Mouse (Mus musculus): ENCODE data around the gene Setd5.

Setd5 gene

DNA sequence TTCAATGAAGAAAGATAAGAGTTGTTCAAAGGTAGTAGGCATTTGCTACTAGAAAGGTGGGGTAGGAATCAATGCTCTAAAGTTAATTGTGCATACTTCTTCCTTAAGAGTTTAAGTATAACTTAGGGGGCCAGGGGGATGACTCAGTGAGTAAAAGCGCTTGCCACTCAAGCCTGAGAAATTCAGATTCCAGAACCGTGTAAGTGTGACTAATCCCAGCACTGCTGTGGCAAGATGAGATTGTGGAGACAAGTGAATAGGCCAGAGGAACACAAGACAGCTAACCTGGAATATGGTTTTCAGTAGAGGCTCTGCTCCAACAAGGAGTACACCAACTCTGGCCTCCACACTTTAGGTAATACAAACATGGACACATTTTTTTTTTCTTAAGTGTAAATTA lies 56.2 kb downstream of the Setd5 start:
- in situ Hi-C loops (cut with MboI), result no loop called here

- in situ Hi-C loops (cut with MboI), result no loop called here
Measured at GRCm38 (mm10) chr6:113141389-113142094, 64.4 kb downstream of the Setd5 start.

GRCm38 (mm10) chr6:113144764-113145163 lies 67.6 kb downstream of the Setd5 start:
- in situ Hi-C loops (cut with MboI), result no loop called here

DNA sequence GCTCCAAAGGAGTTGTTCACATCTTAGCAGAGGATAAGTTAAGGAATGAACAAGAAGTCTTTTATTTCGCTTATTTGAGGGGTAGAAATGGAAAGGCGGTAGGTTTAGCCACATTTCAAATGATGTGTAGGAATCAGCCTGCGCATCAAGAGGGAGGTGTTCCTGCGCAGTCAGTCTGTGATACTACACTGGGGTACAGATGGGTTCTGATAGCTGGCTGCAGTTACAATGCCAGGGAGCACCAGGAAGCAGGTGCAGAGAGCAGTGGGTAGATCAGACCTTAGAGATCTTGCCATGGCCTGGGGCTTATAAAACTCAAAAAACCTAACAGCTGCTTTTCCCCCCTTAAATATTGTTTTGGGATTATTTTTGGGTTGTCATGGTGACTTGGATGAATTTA lies 68.1 kb downstream of the Setd5 start:
- in situ Hi-C loops (cut with MboI), result no loop called here

GRCm38 (mm10) chr6:113154071-113154470 lies 76.9 kb downstream of the Setd5 start:
- in situ Hi-C loops (cut with MboI), result no loop called here

DNA sequence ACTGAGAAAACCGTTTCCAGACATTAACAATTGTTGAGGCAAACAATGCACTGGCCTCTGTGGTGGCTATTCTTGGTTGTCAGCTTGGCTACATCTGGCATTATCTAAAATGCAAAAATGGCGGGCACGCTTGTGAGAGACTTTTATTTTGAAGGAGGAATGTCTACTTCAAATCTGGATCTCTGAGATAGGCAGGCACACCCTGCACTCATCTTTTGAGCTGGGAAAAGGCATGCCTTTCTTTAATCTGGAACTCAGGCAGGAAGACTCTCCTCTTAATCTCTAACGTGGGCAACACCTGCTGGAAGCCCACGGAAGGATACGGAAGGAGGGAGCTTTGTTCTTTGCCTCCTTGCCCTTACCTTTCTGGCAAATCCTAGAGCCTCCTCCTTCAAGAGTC lies 77.7 kb downstream of the Setd5 start:
- in situ Hi-C loops (cut with MboI), result no loop called here

DNA sequence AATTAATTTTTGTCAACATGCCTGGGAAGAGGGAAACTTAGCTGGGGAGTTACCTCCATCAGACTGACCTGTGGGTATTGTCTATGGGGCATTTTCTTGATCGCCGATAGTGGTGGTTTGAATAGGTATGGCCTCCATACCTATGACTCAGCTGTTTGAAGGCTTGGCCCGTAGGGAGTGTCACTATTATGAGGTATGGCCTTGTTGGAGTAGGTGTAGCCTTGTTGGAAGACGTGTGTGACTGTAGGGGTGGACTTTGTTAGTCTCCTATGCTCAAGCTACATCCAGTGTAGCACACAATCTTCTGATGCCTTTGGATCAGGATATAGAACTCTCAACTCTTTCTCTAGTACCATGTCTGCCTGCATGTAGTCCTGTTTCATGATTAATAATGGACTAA lies 78.9 kb downstream of the Setd5 start:
- in situ Hi-C loops (cut with MboI), result no loop called here

DNA sequence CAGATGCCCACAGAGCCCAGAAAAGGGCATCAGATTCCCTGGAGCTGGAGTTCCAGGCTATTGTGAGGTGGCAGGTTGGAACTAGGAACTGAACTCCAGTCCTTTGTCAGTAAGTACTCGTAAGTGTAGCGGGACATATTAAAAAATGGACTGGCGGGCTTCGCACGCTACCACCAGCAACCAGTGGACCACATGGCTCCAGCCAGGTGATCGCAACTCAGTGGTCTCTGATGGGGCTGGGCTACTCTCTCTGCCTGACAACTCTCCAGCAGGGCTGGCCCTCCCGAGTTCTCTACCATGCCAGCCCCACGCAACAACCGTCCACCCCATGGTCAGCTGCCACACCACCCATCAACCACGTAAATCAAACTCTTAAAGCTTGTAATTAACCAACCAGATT lies 82.9 kb downstream of the Setd5 start:
- in situ Hi-C loops (cut with MboI), result no loop called here

- in situ Hi-C loops (cut with MboI), result no loop called here
Measured at GRCm38 (mm10) chr6:113161982-113162381, 84.8 kb downstream of the Setd5 start.

DNA sequence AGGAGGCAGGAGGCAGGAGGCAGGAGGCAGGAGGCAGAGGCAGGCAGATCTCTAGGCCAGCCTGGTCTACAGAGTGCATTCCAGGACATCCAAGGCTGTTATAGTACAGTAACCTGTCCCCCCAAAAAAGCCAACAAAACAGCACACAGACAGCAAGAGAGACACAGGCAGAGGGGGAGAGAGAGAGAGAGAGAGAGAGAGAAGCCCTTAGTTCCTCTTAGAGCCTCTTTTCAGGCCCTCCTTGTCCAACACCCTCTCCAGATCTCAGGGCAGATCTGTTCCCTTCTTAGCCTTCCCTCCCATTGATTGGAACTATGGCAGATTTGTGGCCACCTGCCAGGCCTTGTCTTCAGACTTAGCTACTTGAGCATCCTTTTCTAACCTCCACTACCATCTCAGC lies 86.3 kb downstream of the Setd5 start:
- in situ Hi-C loops (cut with MboI), result no loop called here

DNA sequence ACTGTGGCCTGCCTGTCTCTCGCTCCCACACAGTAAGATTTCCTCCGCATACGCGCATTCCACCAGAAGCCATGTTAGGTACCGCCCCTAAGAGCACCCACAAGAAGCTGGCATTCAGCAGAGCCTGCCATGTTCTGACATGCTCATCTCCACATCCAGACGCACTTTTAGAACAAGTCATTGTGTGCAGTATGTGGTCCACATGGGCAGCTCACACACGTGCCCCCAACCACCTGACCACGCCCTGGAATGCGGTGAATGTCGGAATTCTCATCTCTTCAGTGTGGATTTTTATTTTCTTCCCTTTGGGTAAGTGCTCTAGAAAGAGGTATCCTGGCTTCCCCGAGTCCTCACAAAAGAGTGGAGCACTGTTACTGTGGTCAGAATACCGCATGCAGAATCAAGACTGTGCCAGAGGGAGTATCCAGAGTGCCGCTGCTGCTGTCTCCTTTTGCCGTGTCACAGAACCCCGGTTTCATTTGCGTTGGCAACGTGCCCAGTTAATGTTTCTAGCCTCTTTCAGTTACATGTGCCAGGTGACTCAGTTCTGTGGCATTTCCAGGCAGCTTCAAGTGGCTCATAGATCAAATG lies 89.6 kb downstream of the Setd5 start:
- in situ Hi-C loops (cut with MboI), result no loop called here

DNA sequence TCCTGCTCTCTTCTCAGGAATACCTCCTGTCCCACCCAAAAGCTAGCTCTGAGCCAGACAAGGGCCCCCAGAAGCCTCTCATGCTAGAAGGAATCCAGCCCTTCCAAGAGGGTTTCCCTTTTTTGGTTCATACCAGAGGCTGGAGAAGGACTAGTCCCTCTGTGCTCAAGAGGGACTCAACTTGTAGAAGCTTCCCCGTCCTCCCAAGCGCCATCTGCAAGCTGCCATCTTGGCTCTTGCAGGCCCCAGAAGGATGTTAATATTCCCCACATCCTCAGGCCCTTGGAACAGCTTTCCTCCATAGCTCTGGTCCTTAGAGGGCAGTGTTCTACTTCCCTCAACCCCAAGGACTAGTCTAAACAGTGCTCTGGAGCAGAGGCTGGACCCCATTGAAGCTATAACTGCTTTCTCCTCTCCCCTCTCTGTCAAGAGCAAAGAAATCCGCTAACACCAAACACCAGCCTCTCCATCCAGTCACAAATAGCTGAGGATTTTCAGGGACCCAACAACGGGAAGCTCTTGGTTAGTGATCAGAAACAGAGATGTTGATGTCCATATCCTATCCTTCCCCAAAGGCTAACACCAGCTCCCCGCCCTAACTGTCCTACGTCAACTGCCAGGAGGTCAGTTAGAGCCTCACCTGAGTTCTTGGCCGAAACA lies 91.3 kb downstream of the Setd5 start:
- in situ Hi-C loops (cut with MboI), result no loop called here

- in situ Hi-C loops (cut with MboI), result no loop called here
Measured at GRCm38 (mm10) chr6:113169852-113170251, 92.7 kb downstream of the Setd5 start.

- in situ Hi-C loops (cut with MboI), result no loop called here
Measured at GRCm38 (mm10) chr6:113170651-113171050, 93.5 kb downstream of the Setd5 start.

GRCm38 (mm10) chr6:113172011-113172410 lies 94.8 kb downstream of the Setd5 start:
- in situ Hi-C loops (cut with MboI), result no loop called here

DNA sequence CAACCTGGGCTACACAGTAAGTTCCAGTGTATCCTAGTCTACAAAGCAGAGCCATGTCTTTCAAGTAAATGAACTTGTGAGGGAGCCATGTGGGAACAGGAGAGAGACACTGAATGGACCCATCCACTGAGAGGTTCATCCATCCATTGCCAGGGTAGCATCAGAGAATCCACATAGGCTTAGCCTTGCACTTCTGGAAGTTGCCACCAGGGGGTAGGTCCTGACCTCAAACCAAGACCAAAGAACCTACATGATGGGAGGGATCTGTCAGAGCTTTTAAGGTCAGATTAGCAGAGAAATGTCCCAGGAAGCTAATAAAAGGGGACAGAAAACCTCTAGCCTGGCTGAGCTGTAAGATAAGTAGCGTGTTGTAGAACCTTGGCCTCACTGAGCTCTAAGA lies 95.4 kb downstream of the Setd5 start:
- in situ Hi-C loops (cut with MboI), result no loop called here

GRCm38 (mm10) chr6:113175469-113175868 lies 98.3 kb downstream of the Setd5 start:
- in situ Hi-C loops (cut with MboI), result no loop called here

- in situ Hi-C loops (cut with MboI), result no loop called here
Measured at GRCm38 (mm10) chr6:113176613-113177012, 99.4 kb downstream of the Setd5 start.

DNA sequence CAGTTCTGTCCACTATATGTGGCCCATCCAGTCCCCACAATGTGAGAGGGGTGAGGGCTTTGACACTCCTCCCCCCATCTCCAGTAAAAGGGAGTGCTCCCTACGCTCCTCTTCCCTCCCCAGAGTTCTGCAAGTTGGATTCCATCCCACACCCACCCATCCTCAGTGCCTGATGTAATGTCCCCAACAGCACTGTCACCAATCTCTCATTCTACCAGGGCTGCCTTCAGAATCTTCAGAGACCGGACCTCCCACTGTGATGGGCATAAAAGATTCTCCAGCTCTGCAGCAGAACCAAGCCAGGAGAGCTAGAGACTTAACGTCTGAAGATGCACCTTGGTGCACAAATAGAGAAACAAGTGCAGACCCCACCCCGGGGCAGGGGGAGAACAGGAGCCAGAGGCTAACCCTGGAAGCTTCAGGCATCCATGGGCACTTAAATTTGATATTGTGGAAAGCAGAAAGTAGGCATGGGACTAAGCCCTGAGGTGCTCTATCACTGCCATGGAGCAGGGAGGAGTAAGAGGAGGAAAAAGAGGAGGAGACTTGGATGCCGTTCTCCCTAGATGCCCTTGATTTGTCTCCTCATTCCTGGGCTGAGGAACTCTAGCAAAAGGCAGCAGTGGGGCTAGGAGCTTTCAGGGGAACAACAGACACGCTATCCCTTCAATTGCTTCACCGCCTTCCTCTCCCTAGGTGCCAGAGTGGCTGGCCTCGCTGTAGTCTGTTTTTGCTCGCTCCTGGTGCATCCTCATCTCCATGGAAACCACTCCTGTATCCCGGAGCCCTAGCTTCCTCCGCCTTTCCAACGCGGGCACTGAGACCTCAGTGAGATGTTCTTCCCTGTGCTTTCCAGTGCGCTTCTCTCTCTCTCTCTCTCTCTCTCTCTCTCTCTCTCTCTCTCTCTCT lies 101.4 kb downstream of the Setd5 start:
- in situ Hi-C loops (cut with MboI), result no loop called here

DNA sequence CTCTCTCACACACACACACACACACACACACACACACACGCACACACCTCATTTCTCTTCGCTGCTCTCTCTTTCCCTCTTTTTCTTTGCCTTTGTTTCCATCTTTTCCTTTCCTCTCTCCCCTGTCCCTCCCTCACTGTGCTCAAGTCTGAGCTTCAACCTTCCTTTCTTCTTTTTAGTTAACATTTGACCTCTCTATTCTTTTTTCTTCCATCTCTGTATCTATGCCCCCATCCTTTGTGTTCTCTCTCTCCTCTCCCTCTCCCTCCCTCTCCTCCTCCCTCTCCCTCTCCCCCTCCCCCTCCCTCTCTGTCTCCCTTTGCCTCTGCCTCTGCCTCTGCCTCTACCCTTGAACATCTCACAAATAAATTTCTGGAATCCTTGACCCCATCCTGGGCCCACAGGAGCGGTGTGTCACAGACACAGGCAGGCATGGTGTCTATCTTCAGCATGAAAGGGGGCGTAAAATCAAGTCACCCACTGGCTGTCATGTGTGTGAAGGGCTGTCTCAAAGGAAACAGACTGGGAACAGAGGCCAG lies 102.1 kb downstream of the Setd5 start:
- in situ Hi-C loops (cut with MboI), result no loop called here

DNA sequence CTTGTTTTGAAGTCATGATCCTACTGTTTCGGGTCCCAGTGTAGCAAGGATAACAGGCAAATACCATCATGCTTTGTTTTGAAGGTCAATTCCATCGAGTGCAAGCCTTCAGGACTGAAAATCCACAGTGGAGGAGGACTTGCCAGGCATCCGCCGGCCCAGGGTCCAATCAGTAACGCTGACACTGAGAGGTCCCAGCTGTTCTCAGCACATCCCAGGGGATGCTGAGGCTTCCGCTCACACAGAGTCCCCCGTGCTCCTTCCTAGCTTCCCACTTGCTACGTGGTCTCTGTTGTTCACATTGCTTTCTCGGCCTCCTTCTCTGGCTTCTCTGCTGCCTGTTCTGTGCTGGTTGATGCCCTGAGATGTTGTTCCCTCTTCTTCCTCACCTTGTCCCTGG lies 107.0 kb downstream of the Setd5 start:
- in situ Hi-C loops (cut with MboI), result no loop called here
